Mouse (Mus musculus) adipocyte (in vitro differentiated cells): ENCODE data around the gene Qrfp.

Source experiments
- DNase-seq: peaks from one replicate; pipeline ENCODE4 v3.0.0-alpha.2; 2016; ENCODE audit warnings: low spot score

Gene Qrfp

GRCm38 (mm10) chr2:31769631-31770111 is 40.7 kb downstream of the Qrfp start:
- DNase-seq = peak; percentile 38

GRCm38 (mm10) chr2:31769115-31769514 is 41.3 kb downstream of the Qrfp start:
- no peak for DNase-seq

GRCm38 (mm10) chr2:31767815-31768214 is 42.6 kb downstream of the Qrfp start:
- DNase-seq = no peak

- no peak for DNase-seq
These were observed 43.3 kb downstream of the Qrfp start for GRCm38 (mm10) chr2:31767104-31767503.

- no peak for DNase-seq
These were observed 47.1 kb downstream of the Qrfp start for GRCm38 (mm10) chr2:31763271-31763670.

GRCm38 (mm10) chr2:31762853-31763252 is 47.5 kb downstream of the Qrfp start:
- DNase-seq = no peak

GRCm38 (mm10) chr2:31762155-31762554 is 48.2 kb downstream of the Qrfp start:
- DNase-seq = peak; percentile 54

- DNase-seq = peak; percentile 41
These were observed 48.8 kb downstream of the Qrfp start for GRCm38 (mm10) chr2:31761585-31761984.

GRCm38 (mm10) chr2:31761115-31761531 is 49.3 kb downstream of the Qrfp start:
- DNase-seq = peak; percentile 47

- peak; percentile 50 for DNase-seq
These were observed 49.9 kb downstream of the Qrfp start for GRCm38 (mm10) chr2:31760486-31760885.

GRCm38 (mm10) chr2:31759751-31760460 is 50.5 kb downstream of the Qrfp start:
- peak; percentile 75 for DNase-seq

- no peak for DNase-seq
These were observed 51.4 kb downstream of the Qrfp start for GRCm38 (mm10) chr2:31758966-31759365.

GRCm38 (mm10) chr2:31757472-31757871 is 52.9 kb downstream of the Qrfp start:
- DNase-seq = no peak
